ENCODE assay signal across 10 mouse cellular contexts in genomic region chr12:116599537-116599936, GRCm38 (mm10).
DNase-seq lines count a peak whose midpoint lies in the region; ATAC-seq and TF ChIP-seq lines count a peak whose summit lies in the region.
"Had no signal": no experiment of that assay in that cellular context is flagged by ENCODE, and none has a peak within 500 bp of the region (broad histone marks: within the 10 kb centered on the region; RNA-seq: fewer than 3 reads in every experiment).

No protein-coding gene starts in this region.

- H3K9ac ChIP-seq in heart, adult 2 months (ENCODE audit: low read depth, low read length), result no peak overlapping the region
- H3K9ac ChIP-seq in midbrain, embryonic 11.5 days (ENCODE audit: low read length), result no peak overlapping the region
- H3K9ac ChIP-seq: limb, embryonic 12.5 days had no signal

- no peak for TF ChIP-seq POLR2A in heart, adult 2 months (IDR thresholded peaks at IDR 0.05; ENCODE audit: insufficient read depth, low read depth, low read length)
- no peak for TF ChIP-seq POLR2A in cerebellum, adult 2 months (IDR thresholded peaks at IDR 0.05; ENCODE audit: borderline replicate concordance, insufficient read depth, low read length)

- DNase-seq in heart, adult 11 months, result peak; percentile 83
- DNase-seq in heart, adult 2 months, result no peak
- DNase-seq in hindbrain, embryonic 10.5 days (ENCODE audit: low spot score), result peak; percentile 52
- peak; percentile 95 for DNase-seq in midbrain, embryonic 11.5 days (ENCODE audit: low spot score, missing footprints)
- DNase-seq in right cerebral cortex, postnatal 25 days, result peak; percentile 55
- no peak for DNase-seq in urinary bladder, postnatal 36 days (ENCODE audit: low spot score in 2 of 2)
- DNase-seq in heart, postnatal 36 days, result no peak
- DNase-seq in cerebellum, adult 2 months, result no peak
- DNase-seq: thymus, adult 18-20 months had no signal

- H3K4me3 ChIP-seq in heart, adult 2 months, result no peak overlapping the region
- no peak overlapping the region for H3K4me3 ChIP-seq in hindbrain, embryonic 10.5 days
- H3K4me3 ChIP-seq in midbrain, embryonic 11.5 days (ENCODE audit: low read depth, low read length), result no peak overlapping the region
- no peak overlapping the region for H3K4me3 ChIP-seq in cerebellum, adult 2 months (replicated peaks; ENCODE audit: insufficient read depth, low read depth, low read length)
- H3K4me3 ChIP-seq: limb, embryonic 12.5 days had no signal

- no peaks in the 10 kb centered on the region for H3K36me3 ChIP-seq in heart, adult 2 months (ENCODE audit: control insufficient read depth, insufficient read depth, low read length)
- no peaks in the 10 kb centered on the region for H3K36me3 ChIP-seq in hindbrain, embryonic 10.5 days
- H3K36me3 ChIP-seq in midbrain, embryonic 11.5 days (ENCODE audit: control insufficient read depth, insufficient read depth, low read length), result no peaks in the 10 kb centered on the region
- H3K36me3 ChIP-seq: limb, embryonic 12.5 days had no signal

- intact Hi-C loops in heart, adult 2 months (cut with DNase I), result no loop called here
- intact Hi-C loops in heart, postnatal 36 days (cut with DNase I), result no loop called here

- H3K4me1 ChIP-seq in heart, adult 2 months (ENCODE audit: control insufficient read depth, insufficient read depth, low read length), result no peaks in the 10 kb centered on the region
- H3K4me1 ChIP-seq in hindbrain, embryonic 10.5 days (replicated peaks), result peaks cover 29% of the 10 kb centered on the region
- peaks cover 17% of the 10 kb centered on the region for H3K4me1 ChIP-seq in midbrain, embryonic 11.5 days (ENCODE audit: control insufficient read depth, insufficient read depth, low read length)
- peaks cover 17% of the 10 kb centered on the region for H3K4me1 ChIP-seq in cerebellum, adult 2 months (ENCODE audit: control insufficient read depth, insufficient read depth, low read length)
- H3K4me1 ChIP-seq: limb, embryonic 12.5 days had no signal

- WGBS in heart, adult 2 months, result 84% methylated on average over 1 of the region's 1 CpGs
- 72% methylated on average over 1 of the region's 1 CpGs for WGBS in hindbrain, embryonic 10.5 days
- WGBS in midbrain, embryonic 11.5 days, result 62% methylated on average over 1 of the region's 1 CpGs
- 95% methylated on average over 1 of the region's 1 CpGs for WGBS in cerebellum, adult 2 months

- no peak overlapping the region for H3K27ac ChIP-seq in heart, adult 2 months
- H3K27ac ChIP-seq in hindbrain, embryonic 10.5 days, result 0 out of 2 replicates have a peak overlapping the region, but pooled peaks have one; percentile 53
- H3K27ac ChIP-seq in midbrain, embryonic 11.5 days (ENCODE audit: low read depth, low read length), result no peak overlapping the region
- H3K27ac ChIP-seq in cerebellum, adult 2 months (ENCODE audit: insufficient read depth, low read length), result no peak overlapping the region
- H3K27ac ChIP-seq: limb, embryonic 12.5 days had no signal

- no peaks in the 10 kb centered on the region for H3K79me2 ChIP-seq in heart, adult 2 months (replicated peaks; ENCODE audit: control insufficient read depth, insufficient read depth, low read length)

- H3K4me2 ChIP-seq in midbrain, embryonic 11.5 days, result no peak overlapping the region
- H3K4me2 ChIP-seq: limb, embryonic 12.5 days had no signal

- peak; percentile 89 for ATAC-seq in midbrain, embryonic 11.5 days (ENCODE audit: low FRiP score)

- no peaks in the 10 kb centered on the region for H3K9me3 ChIP-seq in hindbrain, embryonic 10.5 days
- H3K9me3 ChIP-seq in midbrain, embryonic 11.5 days (ENCODE audit: control insufficient read depth, low read length), result no peaks in the 10 kb centered on the region
- H3K9me3 ChIP-seq: limb, embryonic 12.5 days had no signal

- 0 out of 2 replicates have a peak, but pooled peaks cover 2% of the 10 kb centered on the region for H3K27me3 ChIP-seq in heart, adult 2 months (ENCODE audit: control insufficient read depth, insufficient read depth, low read length)
- no peaks in the 10 kb centered on the region for H3K27me3 ChIP-seq in hindbrain, embryonic 10.5 days (ENCODE audit: insufficient read depth, poor library complexity, severe bottlenecking)
- no peaks in the 10 kb centered on the region for H3K27me3 ChIP-seq in midbrain, embryonic 11.5 days (ENCODE audit: control insufficient read depth, insufficient read depth, low read length)
- no peaks in the 10 kb centered on the region for H3K27me3 ChIP-seq in cerebellum, adult 2 months (ENCODE audit: control insufficient read depth, insufficient read depth, low read length)
- H3K27me3 ChIP-seq: limb, embryonic 12.5 days had no signal

- TF ChIP-seq EP300 in heart, adult 2 months (IDR thresholded peaks at IDR 0.05; ENCODE audit: insufficient read depth, low read depth, low read length), result no peak

- TF ChIP-seq CTCF in heart, adult 2 months (IDR thresholded peaks at IDR 0.05), result no peak
- TF ChIP-seq CTCF in cerebellum, adult 2 months (IDR thresholded peaks at IDR 0.05; ENCODE audit: borderline replicate concordance, insufficient read depth, low read depth, low read length), result no peak

Comparison
In these comparisons a context has a peak if more than half of its experiments do, and no peak if none do; other contexts are left out.
1. DNase-seq: peak in heart, adult 11 months (single experiment), hindbrain, embryonic 10.5 days (single experiment), midbrain, embryonic 11.5 days (single experiment) and right cerebral cortex, postnatal 25 days (single experiment); none in heart, adult 2 months (0 of 2), urinary bladder, postnatal 36 days (0 of 2), heart, postnatal 36 days (0 of 2) and cerebellum, adult 2 months (0 of 2).